Mouse (Mus musculus) ES-E14 (cell line): ENCODE results near the gene 1700020L24Rik.

Experiments
- HCFC1 ChIP-seq: IDR thresholded peaks from 2 replicates; pipeline ENCODE4 v1.6.1; 2012; ENCODE audit warnings: low read length, inconsistent platforms, borderline replicate concordance; ENCODE audit not compliant: insufficient read depth
- ZNF384 ChIP-seq: IDR thresholded peaks from 2 replicates; pipeline ENCODE4 v1.6.1; 2012; ENCODE audit warnings: low read depth, low read length, inconsistent platforms

DNA sequence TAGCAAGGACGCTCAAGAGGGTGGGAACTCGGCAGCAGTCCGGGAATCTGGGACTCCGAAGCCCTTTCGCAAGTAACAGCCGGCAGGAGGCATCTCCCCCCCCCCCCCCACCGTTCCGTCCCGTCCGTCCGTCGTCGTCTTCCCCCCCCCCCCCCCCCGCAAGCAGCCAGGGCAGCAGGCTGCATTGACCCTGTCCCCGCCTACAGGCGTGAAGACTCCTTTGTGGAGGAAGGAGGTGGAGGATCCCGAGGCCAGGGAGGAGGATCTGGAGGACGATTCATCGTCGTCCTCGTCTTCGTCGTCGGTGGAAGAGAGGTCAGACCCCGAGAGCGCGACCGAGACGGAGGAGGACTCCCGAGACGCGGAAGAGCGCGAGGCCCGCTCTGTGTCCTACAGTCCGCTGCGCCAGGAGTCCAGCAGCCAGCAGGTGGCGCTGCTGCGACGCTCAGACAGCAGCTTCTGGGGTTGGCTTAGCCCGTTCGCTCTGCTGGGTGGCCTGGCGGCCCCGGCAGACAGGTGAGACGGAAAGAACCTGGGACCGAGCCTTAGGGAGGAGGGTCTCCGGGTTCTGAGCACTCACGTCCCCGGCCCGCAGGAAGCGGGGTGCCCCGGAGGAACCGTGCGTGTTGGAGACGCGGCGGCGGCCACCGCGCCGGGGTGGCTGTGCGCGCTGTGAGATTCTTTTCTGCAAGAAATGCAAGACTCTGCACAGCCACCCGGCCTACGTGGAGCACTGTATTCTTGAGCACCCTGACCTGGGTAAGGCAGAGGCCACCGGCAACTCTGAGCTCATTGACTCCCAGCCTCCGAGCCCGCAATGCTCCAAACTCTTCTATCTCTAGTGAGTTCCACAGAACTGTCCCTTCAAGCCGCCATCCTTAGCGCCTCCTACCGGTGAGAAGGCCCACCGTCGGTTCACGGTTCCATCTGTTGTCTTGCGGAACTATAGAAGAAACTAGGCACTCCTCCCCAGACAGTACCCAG lies 2.9 kb downstream of the 1700020L24Rik start:
- TF ChIP-seq HCFC1 (no peak), ZNF384 (no peak)
